Mouse (Mus musculus): ENCODE data around the gene Cnksr3. TPM values are rescaled to one million over a fixed set of nuclear protein-coding genes. Genes with fewer than 3 reads are reported as not detected.

Cnksr3 gene
- polyA plus RNA-seq, 1 experiment, result 8.9 TPM

- 85% methylated on average over 11 of the region's 11 CpGs for WGBS
- peaks cover 10% of the 10 kb centered on the region for H3K36me3 ChIP-seq (ENCODE audit: control insufficient read depth, insufficient read depth, low read length)
- no peak for TF ChIP-seq CTCF (IDR thresholded peaks at IDR 0.05; ENCODE audit: extremely low read depth, insufficient read length, insufficient replicate concordance, low read depth, low read length)
- no peak for TF ChIP-seq POLR2A (IDR thresholded peaks at IDR 0.05; ENCODE audit: low read depth, low read length)
- no peak overlapping the region for H3K27ac ChIP-seq (ENCODE audit: insufficient read depth, low read depth, low read length)
- no peak overlapping the region for H3K4me3 ChIP-seq (ENCODE audit: low read depth, low read length)
- no peaks in the 10 kb centered on the region for H3K4me1 ChIP-seq (ENCODE audit: control insufficient read depth, insufficient read depth, insufficient read length, low read length)
- no peaks in the 10 kb centered on the region for H3K27me3 ChIP-seq (ENCODE audit: control insufficient read depth, insufficient read depth, low read length)
These were observed 62.1 kb downstream of the Cnksr3 start for GRCm38 (mm10) chr10:7149671-7150595.

- Histone ChIP-seq H3K27me3 (ENCODE audit: control insufficient read depth, insufficient read depth, low read length) (no peaks in the 10 kb centered on the region), H3K27ac (ENCODE audit: insufficient read depth, low read depth, low read length) (no peak overlapping the region), H3K36me3 (ENCODE audit: control insufficient read depth, insufficient read depth, low read length) (peaks cover 1% of the 10 kb centered on the region; the same call in 1 of the 2 replicates), H3K4me1 (ENCODE audit: control insufficient read depth, insufficient read depth, insufficient read length, low read length) (peaks cover 13% of the 10 kb centered on the region), H3K4me3 (ENCODE audit: low read depth, low read length) (no peak overlapping the region)
- TF ChIP-seq POLR2A (IDR thresholded peaks at IDR 0.05; ENCODE audit: low read depth, low read length) (no peak), CTCF (IDR thresholded peaks at IDR 0.05; ENCODE audit: extremely low read depth, insufficient read length, insufficient replicate concordance, low read depth, low read length) (no peak)
- 90% methylated on average over 5 of the region's 5 CpGs for WGBS
These were observed 66.4 kb downstream of the Cnksr3 start for GRCm38 (mm10) chr10:7145614-7146013.

GRCm38 (mm10) chr10:7144081-7144783 lies 67.8 kb downstream of the Cnksr3 start:
- Histone ChIP-seq H3K36me3 (ENCODE audit: control insufficient read depth, insufficient read depth, low read length) (peaks cover 1% of the 10 kb centered on the region; the same call in 1 of the 2 replicates), H3K4me3 (ENCODE audit: low read depth, low read length) (no peak overlapping the region), H3K27me3 (ENCODE audit: control insufficient read depth, insufficient read depth, low read length) (no peaks in the 10 kb centered on the region), H3K27ac (ENCODE audit: insufficient read depth, low read depth, low read length) (no peak overlapping the region), H3K4me1 (ENCODE audit: control insufficient read depth, insufficient read depth, insufficient read length, low read length) (peaks cover 18% of the 10 kb centered on the region)
- 74% methylated on average over 13 of the region's 13 CpGs for WGBS
- TF ChIP-seq POLR2A (IDR thresholded peaks at IDR 0.05; ENCODE audit: low read depth, low read length), result no peak
- no peak for TF ChIP-seq CTCF (IDR thresholded peaks at IDR 0.05; ENCODE audit: extremely low read depth, insufficient read length, insufficient replicate concordance, low read depth, low read length)

- H3K36me3 ChIP-seq (ENCODE audit: control insufficient read depth, insufficient read depth, low read length), result peaks cover 1% of the 10 kb centered on the region; the same call in 1 of the 2 replicates
- H3K27ac ChIP-seq (ENCODE audit: insufficient read depth, low read depth, low read length), result peak overlapping the region; percentile 64
- WGBS, result 43% methylated on average over 8 of the region's 8 CpGs
- peaks cover 26% of the 10 kb centered on the region for H3K4me1 ChIP-seq (ENCODE audit: control insufficient read depth, insufficient read depth, insufficient read length, low read length)
- H3K4me3 ChIP-seq (ENCODE audit: low read depth, low read length), result no peak overlapping the region
- H3K27me3 ChIP-seq (ENCODE audit: control insufficient read depth, insufficient read depth, low read length), result no peaks in the 10 kb centered on the region
- TF ChIP-seq POLR2A (IDR thresholded peaks at IDR 0.05; ENCODE audit: low read depth, low read length) (no peak), CTCF (IDR thresholded peaks at IDR 0.05; ENCODE audit: extremely low read depth, insufficient read length, insufficient replicate concordance, low read depth, low read length) (no peak)
These were observed 69.8 kb downstream of the Cnksr3 start for GRCm38 (mm10) chr10:7142287-7142686.

- no peak overlapping the region for H3K4me3 ChIP-seq (ENCODE audit: low read depth, low read length)
- peaks cover 3% of the 10 kb centered on the region; the same call in 1 of the 2 replicates for H3K36me3 ChIP-seq (ENCODE audit: control insufficient read depth, insufficient read depth, low read length)
- peaks cover 26% of the 10 kb centered on the region for H3K4me1 ChIP-seq (ENCODE audit: control insufficient read depth, insufficient read depth, insufficient read length, low read length)
- peak overlapping the region; percentile 88 for H3K27ac ChIP-seq (ENCODE audit: insufficient read depth, low read depth, low read length)
- TF ChIP-seq CTCF (IDR thresholded peaks at IDR 0.05; ENCODE audit: extremely low read depth, insufficient read length, insufficient replicate concordance, low read depth, low read length) (no peak), POLR2A (IDR thresholded peaks at IDR 0.05; ENCODE audit: low read depth, low read length) (no peak)
- no peaks in the 10 kb centered on the region for H3K27me3 ChIP-seq (ENCODE audit: control insufficient read depth, insufficient read depth, low read length)
- WGBS, result 19% methylated on average over 6 of the region's 6 CpGs
These were observed 71.8 kb downstream of the Cnksr3 start for GRCm38 (mm10) chr10:7140282-7140681.

GRCm38 (mm10) chr10:7138049-7138448 lies 74.0 kb downstream of the Cnksr3 start:
- TF ChIP-seq CTCF (IDR thresholded peaks at IDR 0.05; ENCODE audit: extremely low read depth, insufficient read length, insufficient replicate concordance, low read depth, low read length), result no peak
- TF ChIP-seq POLR2A (IDR thresholded peaks at IDR 0.05; ENCODE audit: low read depth, low read length), result no peak

GRCm38 (mm10) chr10:7135751-7136150 lies 76.3 kb downstream of the Cnksr3 start:
- peaks cover 10% of the 10 kb centered on the region for H3K36me3 ChIP-seq (ENCODE audit: control insufficient read depth, insufficient read depth, low read length)
- TF ChIP-seq CTCF (IDR thresholded peaks at IDR 0.05; ENCODE audit: extremely low read depth, insufficient read length, insufficient replicate concordance, low read depth, low read length), result no peak
- no peak overlapping the region for H3K27ac ChIP-seq (ENCODE audit: insufficient read depth, low read depth, low read length)
- no peaks in the 10 kb centered on the region for H3K27me3 ChIP-seq (ENCODE audit: control insufficient read depth, insufficient read depth, low read length)
- H3K4me1 ChIP-seq (ENCODE audit: control insufficient read depth, insufficient read depth, insufficient read length, low read length), result peaks cover 21% of the 10 kb centered on the region; the same call in 1 of the 2 replicates
- 67% methylated on average over 2 of the region's 2 CpGs for WGBS
- no peak overlapping the region for H3K4me3 ChIP-seq (ENCODE audit: low read depth, low read length)

More at GRCm38 (mm10) chr10:7138049-7138448, 74.0 kb downstream of the Cnksr3 start:
- Histone ChIP-seq H3K27ac (ENCODE audit: insufficient read depth, low read depth, low read length) (no peak overlapping the region), H3K4me3 (ENCODE audit: low read depth, low read length) (no peak overlapping the region), H3K4me1 (ENCODE audit: control insufficient read depth, insufficient read depth, insufficient read length, low read length) (peaks cover 23% of the 10 kb centered on the region), H3K27me3 (ENCODE audit: control insufficient read depth, insufficient read depth, low read length) (no peaks in the 10 kb centered on the region), H3K36me3 (ENCODE audit: control insufficient read depth, insufficient read depth, low read length) (peaks cover 9% of the 10 kb centered on the region)
- 26% methylated on average over 12 of the region's 12 CpGs for WGBS

Measured in small intestine, adult 2 months (tissue).